ENCODE assay signal across 26 mouse cellular contexts in genomic region chr2:49367546-49367917, GRCm38 (mm10).
A peak's percentile ranks its signal among the peaks of the same experiment; 100 is the strongest.
DNase-seq lines count a peak whose midpoint lies in the region; ATAC-seq and TF ChIP-seq lines count a peak whose summit lies in the region.
"Had no signal": no experiment of that assay in that cellular context is flagged by ENCODE, and none has a peak within 500 bp of the region (broad histone marks: within the 10 kb centered on the region; RNA-seq: fewer than 3 reads in every experiment).

No protein-coding gene starts in this region.

- no peak for TF ChIP-seq EP300 in CH12.LX (IDR thresholded peaks at IDR 0.05; ENCODE audit: low read length)

- TF ChIP-seq POLR2A in CH12.LX (IDR thresholded peaks at IDR 0.05; ENCODE audit: low read depth, low read length), result no peak

- H3K4me3 ChIP-seq in heart, embryonic 15.5 days, result no peak overlapping the region
- no peak overlapping the region for H3K4me3 ChIP-seq in CH12.LX (replicated peaks in 1 of 3; ENCODE audit: low read depth in 2 of 3, low read length in 2 of 3, poor library complexity in 1 of 3)
- H3K4me3 ChIP-seq: embryonic facial prominence, embryonic 12.5 days; limb, embryonic 13.5 days; lung, embryonic 15.5 days had no signal

- TF ChIP-seq RAD21 in CH12.LX (IDR thresholded peaks at IDR 0.05; ENCODE audit: low read depth, low read length), result no peak

- peak; percentile 84 for DNase-seq in heart, adult 11 months
- DNase-seq in heart, postnatal 10 days, result no peak
- DNase-seq in heart, postnatal 36 days, result no peak
- no peak for DNase-seq in CH12.LX (ENCODE audit: extremely low read depth)
- DNase-seq in adrenal gland, postnatal 14 days, result peak; percentile 41
- DNase-seq in cerebellum, adult 18-20 months, result no peak
- DNase-seq: cerebellum, adult 11 months; cerebellum, adult 9-11 months; embryo, embryonic 11 days; gastrocnemius, postnatal 25 days; kidney, adult 2 months; kidney, postnatal 4 days; thymus, adult 18-20 months; thymus, postnatal 36 days had no signal

- H3K4me2 ChIP-seq in heart, embryonic 15.5 days, result peak overlapping the region; percentile 44
- peak overlapping the region; percentile 58 for H3K4me2 ChIP-seq in CH12.LX (ENCODE audit: insufficient read depth, low read depth, poor library complexity, severe bottlenecking)
- H3K4me2 ChIP-seq: embryonic facial prominence, embryonic 12.5 days; hindbrain, embryonic 14.5 days; limb, embryonic 13.5 days; liver, embryonic 11.5 days; lung, embryonic 15.5 days; midbrain, embryonic 11.5 days had no signal

- intact Hi-C loops in heart, postnatal 10 days (cut with DNase I), result no loop called here
- intact Hi-C loops in heart, postnatal 36 days (cut with DNase I), result no loop called here

- TF ChIP-seq CTCF in CH12.LX (conservative IDR thresholded peaks at IDR 0.05 in 1 of 2, IDR thresholded peaks at IDR 0.05 in 1 of 2; ENCODE audit: low read depth in 2 of 2, low read length in 2 of 2), result no peak; a peak in 1 of 4 replicates

- no peaks in the 10 kb centered on the region for H3K36me3 ChIP-seq in heart, embryonic 15.5 days
- H3K36me3 ChIP-seq in CH12.LX (replicated peaks in 1 of 2; ENCODE audit: control insufficient read depth in 1 of 2, insufficient read depth in 1 of 2, low read length in 1 of 2), result no peaks in the 10 kb centered on the region
- H3K36me3 ChIP-seq: embryonic facial prominence, embryonic 12.5 days; limb, embryonic 13.5 days; lung, embryonic 15.5 days had no signal

- H3K27ac ChIP-seq in heart, embryonic 15.5 days, result no peak overlapping the region
- no peak overlapping the region for H3K27ac ChIP-seq in CH12.LX (ENCODE audit: insufficient read depth, low read depth)
- H3K27ac ChIP-seq: embryonic facial prominence, embryonic 12.5 days; hindbrain, embryonic 14.5 days; kidney, postnatal 0 days; limb, embryonic 13.5 days; lung, embryonic 15.5 days; stomach, postnatal 0 days had no signal

- in situ Hi-C loops in CH12.LX (cut with MboI; ENCODE audit: low pct_ligation_motif_present, low pct_unique_long_range_greater_than_20kb, low sequenced_read_pairs), result no loop called here

- dilution Hi-C loops in CH12.LX (cut with MboI; ENCODE audit: extremely low pct_ligation_motif_present, extremely low pct_unique_long_range_greater_than_20kb, low sequenced_read_pairs), result no loop called here

- ATAC-seq in heart, embryonic 15.5 days (replicated peaks; ENCODE audit: insufficient number of reproducible peaks, insufficient read depth, low FRiP score, low read depth), result 0 out of 2 replicates have a peak, but pooled peaks have one; percentile 39
- ATAC-seq in cerebellum, adult (ENCODE audit: insufficient number of reproducible peaks, low FRiP score, low TSS enrichment), result no peak
- ATAC-seq: forebrain, embryonic 14.5 days; midbrain, embryonic 16.5 days had no signal

- 25% methylated on average over 17 of the region's 17 CpGs for WGBS in heart, embryonic 15.5 days

- H3K9me3 ChIP-seq in heart, embryonic 15.5 days (replicated peaks), result no peaks in the 10 kb centered on the region
- H3K9me3 ChIP-seq in CH12.LX (replicated peaks; ENCODE audit: low read length), result no peaks in the 10 kb centered on the region
- H3K9me3 ChIP-seq: embryonic facial prominence, embryonic 12.5 days; limb, embryonic 13.5 days; lung, embryonic 15.5 days had no signal

- H3K4me1 ChIP-seq in heart, embryonic 15.5 days (replicated peaks), result peaks cover 14% of the 10 kb centered on the region
- H3K4me1 ChIP-seq in CH12.LX (ENCODE audit: control insufficient read depth in 1 of 2, insufficient read depth in 2 of 2), result no peaks in the 10 kb centered on the region; a peak in 1 of 4 replicates
- H3K4me1 ChIP-seq: embryonic facial prominence, embryonic 12.5 days had no signal

- H3K27me3 ChIP-seq in heart, embryonic 15.5 days, result no peaks in the 10 kb centered on the region
- H3K27me3 ChIP-seq in CH12.LX (replicated peaks), result no peaks in the 10 kb centered on the region
- H3K27me3 ChIP-seq: embryonic facial prominence, embryonic 12.5 days; limb, embryonic 13.5 days; lung, embryonic 15.5 days had no signal

- no peak overlapping the region for H3K9ac ChIP-seq in heart, embryonic 15.5 days
- no peak overlapping the region for H3K9ac ChIP-seq in CH12.LX (ENCODE audit: insufficient read depth, low read depth)
- H3K9ac ChIP-seq: embryonic facial prominence, embryonic 12.5 days; hindbrain, embryonic 14.5 days; limb, embryonic 13.5 days; lung, embryonic 15.5 days had no signal

- H3K79me2 ChIP-seq in CH12.LX (replicated peaks; ENCODE audit: control insufficient read depth, extremely low read depth, insufficient read depth, poor library complexity, severe bottlenecking), result no peaks in the 10 kb centered on the region

TF ChIP-seq in CH12.LX, 34 proteins besides CTCF, POLR2A, EP300 and RAD21:
- TF ChIP-seq CHD1 (IDR thresholded peaks at IDR 0.05; ENCODE audit: low read depth, low read length) (no peak), NELFE (IDR thresholded peaks at IDR 0.05; ENCODE audit: low read depth, low read length) (no peak), TCF12 (IDR thresholded peaks at IDR 0.05; ENCODE audit: low read depth, low read length) (no peak), IRF4 (IDR thresholded peaks at IDR 0.05; ENCODE audit: low read depth, low read length) (no peak), ZMIZ1 (IDR thresholded peaks at IDR 0.05; ENCODE audit: low read depth, low read length) (no peak), GABPA (IDR thresholded peaks at IDR 0.05; ENCODE audit: insufficient replicate concordance, low read depth, low read length) (no peak), UBTF (IDR thresholded peaks at IDR 0.05; ENCODE audit: low read depth, low read length) (no peak), MEF2A (IDR thresholded peaks at IDR 0.05; ENCODE audit: borderline replicate concordance, low read depth, low read length) (no peak), CHD2 (IDR thresholded peaks at IDR 0.05; ENCODE audit: low read length) (no peak), USF1 (IDR thresholded peaks at IDR 0.05; ENCODE audit: low read depth, low read length) (no peak)

Comparison
In these comparisons a context has a peak if more than half of its experiments do, and no peak if none do; other contexts are left out.
1. DNase-seq: peak in heart, adult 11 months (single experiment) and adrenal gland, postnatal 14 days (single experiment); none in heart, postnatal 10 days (0 of 2), heart, postnatal 36 days (0 of 2), CH12.LX (single experiment) and cerebellum, adult 18-20 months (0 of 2).